Mouse (Mus musculus): ENCODE results near the gene Ctsz. TPM values are rescaled to one million over a fixed set of nuclear protein-coding genes. Genes with fewer than 3 reads are reported as not detected.

Ctsz gene
- polyA plus RNA-seq, 2 experiments from 2014 or later: 84.4 to 120 TPM

GRCm38 (mm10) chr2:174439961-174440360 lies 1.1 kb upstream of the Ctsz start:
- ATAC-seq: no peak

GRCm38 (mm10) chr2:174439450-174439838 lies 605 bp upstream of the Ctsz start:
- no peak for ATAC-seq

- no peak for ATAC-seq
Measured at GRCm38 (mm10) chr2:174438181-174438580, 658 bp downstream of the Ctsz start.

GRCm38 (mm10) chr2:174437697-174437982 lies 1.2 kb downstream of the Ctsz start:
- ATAC-seq: no peak

- ATAC-seq: no peak
Measured at GRCm38 (mm10) chr2:174436916-174437696, 1.7 kb downstream of the Ctsz start.

GRCm38 (mm10) chr2:174436076-174436701 lies 2.6 kb downstream of the Ctsz start:
- ATAC-seq: no peak

GRCm38 (mm10) chr2:174434943-174435342 lies 3.9 kb downstream of the Ctsz start:
- ATAC-seq: no peak

GRCm38 (mm10) chr2:174428996-174429591 lies 9.7 kb downstream of the Ctsz start:
- ATAC-seq: no peak

GRCm38 (mm10) chr2:174428076-174428835 lies 10.6 kb downstream of the Ctsz start:
- no peak for ATAC-seq

- ATAC-seq: no peak
Measured at GRCm38 (mm10) chr2:174426856-174427255, 12.0 kb downstream of the Ctsz start.

- ATAC-seq: no peak
Measured at GRCm38 (mm10) chr2:174424301-174425085, 14.3 kb downstream of the Ctsz start.

- no peak for ATAC-seq
Measured at GRCm38 (mm10) chr2:174421107-174421506, 17.7 kb downstream of the Ctsz start.

- peak; percentile 98 for ATAC-seq
Measured at GRCm38 (mm10) chr2:174415731-174416310, 23.0 kb downstream of the Ctsz start, which contains the start of gene Nelfcd. Nelfcd (plus strand) TSS chr2:174415804.

- no peak for ATAC-seq
Measured at GRCm38 (mm10) chr2:174415001-174415730, 23.7 kb downstream of the Ctsz start.

- no peak for ATAC-seq
Measured at GRCm38 (mm10) chr2:174413127-174413526, 25.7 kb downstream of the Ctsz start.

- ATAC-seq: no peak
Measured at GRCm38 (mm10) chr2:174410222-174410621, 28.6 kb downstream of the Ctsz start.

- ATAC-seq: no peak
Measured at GRCm38 (mm10) chr2:174400396-174400795, 38.4 kb downstream of the Ctsz start.

GRCm38 (mm10) chr2:174397881-174398280 lies 41.0 kb downstream of the Ctsz start:
- no peak for ATAC-seq

GRCm38 (mm10) chr2:174397065-174397464 lies 41.8 kb downstream of the Ctsz start:
- ATAC-seq: no peak

- ATAC-seq: no peak
Measured at GRCm38 (mm10) chr2:174396643-174397042, 42.2 kb downstream of the Ctsz start.

- ATAC-seq: no peak
Measured at GRCm38 (mm10) chr2:174393383-174393782, 45.5 kb downstream of the Ctsz start.
